Mouse (Mus musculus) thymus, postnatal 10 days (tissue): ENCODE measurements around the gene Ak5.

Experiments used
- DNase-seq, 2 experiments: peaks; one replicate each; pipeline ENCODE4 v3.0.0; 2021; ENCODE audit warnings: low spot score in 2 of 2

Gene Ak5

GRCm38 (mm10) chr3:152519556-152519955 is 148.6 kb downstream of the Ak5 start:
- no peak for DNase-seq

GRCm38 (mm10) chr3:152516569-152516968 is 151.6 kb downstream of the Ak5 start:
- no peak for DNase-seq

- no peak for DNase-seq
Measured at GRCm38 (mm10) chr3:152515959-152516358, 152.2 kb downstream of the Ak5 start.

GRCm38 (mm10) chr3:152512517-152512916 is 155.6 kb downstream of the Ak5 start:
- DNase-seq = no peak

- DNase-seq = no peak
Measured at GRCm38 (mm10) chr3:152509268-152509667, 158.9 kb downstream of the Ak5 start.

- no peak for DNase-seq
Measured at GRCm38 (mm10) chr3:152508419-152508993, 159.7 kb downstream of the Ak5 start.

GRCm38 (mm10) chr3:152507900-152508299 is 160.3 kb downstream of the Ak5 start:
- no peak for DNase-seq

- DNase-seq = no peak
Measured at GRCm38 (mm10) chr3:152498968-152499696, 169.0 kb downstream of the Ak5 start.

GRCm38 (mm10) chr3:152497842-152498241 is 170.3 kb downstream of the Ak5 start:
- no peak for DNase-seq

GRCm38 (mm10) chr3:152497084-152497483 is 171.1 kb downstream of the Ak5 start:
- DNase-seq = no peak

GRCm38 (mm10) chr3:152495415-152495898 is 172.7 kb downstream of the Ak5 start:
- no peak for DNase-seq

GRCm38 (mm10) chr3:152494667-152495360 is 173.3 kb downstream of the Ak5 start:
- no peak for DNase-seq

- no peak for DNase-seq
Measured at GRCm38 (mm10) chr3:152493813-152494212, 174.3 kb downstream of the Ak5 start.

- DNase-seq = no peak
Measured at GRCm38 (mm10) chr3:152492241-152492640, 175.9 kb downstream of the Ak5 start.

GRCm38 (mm10) chr3:152490423-152490822 is 177.7 kb downstream of the Ak5 start:
- DNase-seq = no peak

- no peak for DNase-seq
Measured at GRCm38 (mm10) chr3:152488964-152489363, 179.2 kb downstream of the Ak5 start.

- DNase-seq = no peak
Measured at GRCm38 (mm10) chr3:152484206-152484605, 184.0 kb downstream of the Ak5 start.

GRCm38 (mm10) chr3:152483800-152484199 is 184.4 kb downstream of the Ak5 start:
- no peak for DNase-seq

GRCm38 (mm10) chr3:152482182-152482581 is 186.0 kb downstream of the Ak5 start:
- no peak for DNase-seq

GRCm38 (mm10) chr3:152480336-152480735 is 187.8 kb downstream of the Ak5 start:
- DNase-seq = no peak

GRCm38 (mm10) chr3:152478599-152479435 is 189.3 kb downstream of the Ak5 start:
- peak; percentile 27 for DNase-seq
